Mouse (Mus musculus) megakaryocyte, embryonic 14.5 days (primary cell): ENCODE results near the gene Ccdc14. TPM values are rescaled to one million over a fixed set of nuclear protein-coding genes. Genes with fewer than 3 reads are reported as not detected.

Experiments used
- H3K27me3 ChIP-seq: replicated peaks from 2 replicates; pipeline ENCODE3; 2012; ENCODE audit warnings: inconsistent platforms
- H3K36me3 ChIP-seq: replicated peaks from 2 replicates; pipeline ENCODE3; 2012; ENCODE audit warnings: low read length, inconsistent platforms, mixed read lengths
- H3K4me1 ChIP-seq: 2 replicates; pipeline ENCODE4 v1.6.1; 2012; ENCODE audit warnings: inconsistent platforms
- H3K4me3 ChIP-seq: replicated peaks from 2 replicates; pipeline ENCODE3; 2012; ENCODE audit warnings: moderate library complexity, mild to moderate bottlenecking, inconsistent platforms
- H3K9me3 ChIP-seq: 2 replicates; pipeline ENCODE4 v1.6.1; 2012; ENCODE audit warnings: inconsistent platforms
- FLI1 ChIP-seq: IDR thresholded peaks from 2 replicates; pipeline ENCODE4 v1.6.1; 2012; ENCODE audit warnings: low read length, inconsistent platforms, mixed read lengths
- GATA1 ChIP-seq: IDR thresholded peaks from 3 replicates; pipeline ENCODE4 v1.6.1; 2012; ENCODE audit warnings: mixed read lengths, low read length, inconsistent platforms, borderline replicate concordance
- polyA plus RNA-seq: library from polyadenylated mRNA; stranded (reverse); fragments of >175 nt; gene quantifications from 2 replicates; pipeline ENCODE4 v1.2.3, GENCODE M21; 2012; ENCODE audit warnings: low replicate concordance; ENCODE audit not compliant: insufficient read depth

Ccdc14 gene
- polyA plus RNA-seq, 1 experiment: 0.11 TPM

- Histone ChIP-seq H3K27me3 (peaks cover 2% of the 10 kb centered on the region), H3K4me3 (peak overlapping the region; percentile 29), H3K36me3 (peaks cover 28% of the 10 kb centered on the region), H3K9me3 (peaks cover 4% of the 10 kb centered on the region; the same call in 1 of the 2 replicates), H3K4me1 (peaks cover 62% of the 10 kb centered on the region)
- no peak for TF ChIP-seq GATA1
- no peak for TF ChIP-seq FLI1
Observed at GRCm38 (mm10) chr16:34752977-34753376, 62.6 kb downstream of the Ccdc14 start.

DNA sequence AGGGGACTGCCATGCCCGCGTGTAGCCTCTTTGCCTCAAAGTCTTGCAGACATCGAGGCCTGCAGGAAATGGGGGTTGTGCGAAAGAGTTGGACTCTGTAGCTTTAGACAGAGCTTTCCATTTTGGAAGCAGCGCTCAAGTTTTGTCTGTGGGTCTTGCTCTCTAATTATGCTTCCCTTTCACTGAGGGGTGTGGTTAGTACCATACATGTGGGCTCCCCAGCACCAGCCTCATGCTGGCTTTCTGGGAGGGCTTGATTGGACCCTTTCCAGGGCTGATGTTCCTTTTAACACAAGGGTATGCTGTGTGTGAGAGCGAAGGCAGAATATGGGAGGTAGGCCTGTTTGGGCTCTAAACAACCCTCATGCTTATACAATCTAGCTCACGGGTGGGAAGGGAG, 66.6 kb downstream of the Ccdc14 start:
- TF ChIP-seq FLI1: no peak
- TF ChIP-seq GATA1: no peak
- no peaks in the 10 kb centered on the region for H3K27me3 ChIP-seq
- peaks cover 58% of the 10 kb centered on the region for H3K4me1 ChIP-seq

GRCm38 (mm10) chr16:34758205-34758604, 67.8 kb downstream of the Ccdc14 start:
- no peaks in the 10 kb centered on the region for H3K9me3 ChIP-seq
- TF ChIP-seq FLI1: no peak
- no peak for TF ChIP-seq GATA1
- peaks cover 58% of the 10 kb centered on the region for H3K4me1 ChIP-seq
- peaks cover 22% of the 10 kb centered on the region for H3K36me3 ChIP-seq
- no peaks in the 10 kb centered on the region for H3K27me3 ChIP-seq
- peak overlapping the region; percentile 23 for H3K4me3 ChIP-seq

More for the DNA sequence above, 66.6 kb downstream of the Ccdc14 start:
- no peaks in the 10 kb centered on the region for H3K9me3 ChIP-seq
- peaks cover 14% of the 10 kb centered on the region for H3K36me3 ChIP-seq
- H3K4me3 ChIP-seq: no peak overlapping the region

- peaks cover 36% of the 10 kb centered on the region for H3K4me1 ChIP-seq
- peaks cover 42% of the 10 kb centered on the region for H3K36me3 ChIP-seq
- peaks cover 7% of the 10 kb centered on the region for H3K9me3 ChIP-seq
- TF ChIP-seq GATA1: no peak
- TF ChIP-seq FLI1: no peak
- no peak overlapping the region for H3K4me3 ChIP-seq
- H3K27me3 ChIP-seq: no peaks in the 10 kb centered on the region
Observed at GRCm38 (mm10) chr16:34763959-34764591, 73.7 kb downstream of the Ccdc14 start.

DNA sequence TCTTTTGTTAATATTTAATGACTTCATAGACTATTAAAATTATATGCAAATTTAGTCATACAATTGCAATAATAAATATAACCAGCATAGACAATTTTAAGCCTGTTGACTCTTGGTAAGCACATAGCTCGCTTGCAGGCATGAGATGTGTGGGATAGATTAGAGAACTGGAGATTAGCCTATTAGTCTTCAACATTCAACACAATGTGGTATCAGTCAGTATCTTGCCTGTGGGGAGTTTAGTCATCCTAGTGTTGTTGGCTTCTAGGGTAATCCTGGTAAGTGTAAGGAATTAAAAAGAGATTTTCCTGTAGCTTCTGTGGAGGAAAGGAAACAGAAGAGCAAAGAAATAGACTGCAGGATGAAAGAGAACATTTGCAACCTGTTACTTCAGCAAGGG, 75.2 kb downstream of the Ccdc14 start:
- no peaks in the 10 kb centered on the region for H3K27me3 ChIP-seq
- no peak for TF ChIP-seq GATA1
- TF ChIP-seq FLI1: no peak

GRCm38 (mm10) chr16:34766193-34766592, 75.8 kb downstream of the Ccdc14 start:
- Histone ChIP-seq H3K4me3 (peak overlapping the region; percentile 30), H3K4me1 (peaks cover 43% of the 10 kb centered on the region), H3K27me3 (no peaks in the 10 kb centered on the region), H3K9me3 (peaks cover 7% of the 10 kb centered on the region), H3K36me3 (peaks cover 57% of the 10 kb centered on the region)
- TF ChIP-seq FLI1: no peak
- no peak for TF ChIP-seq GATA1

More for the DNA sequence above, 75.2 kb downstream of the Ccdc14 start:
- peaks cover 7% of the 10 kb centered on the region for H3K9me3 ChIP-seq
- H3K36me3 ChIP-seq: peaks cover 56% of the 10 kb centered on the region
- H3K4me3 ChIP-seq: no peak overlapping the region
- peaks cover 42% of the 10 kb centered on the region for H3K4me1 ChIP-seq

- Histone ChIP-seq H3K4me1 (peaks cover 44% of the 10 kb centered on the region), H3K4me3 (no peak overlapping the region), H3K9me3 (peaks cover 7% of the 10 kb centered on the region), H3K36me3 (peaks cover 52% of the 10 kb centered on the region), H3K27me3 (no peaks in the 10 kb centered on the region)
- TF ChIP-seq FLI1 (no peak), GATA1 (no peak)
Observed at GRCm38 (mm10) chr16:34767443-34767842, 77.0 kb downstream of the Ccdc14 start.

DNA sequence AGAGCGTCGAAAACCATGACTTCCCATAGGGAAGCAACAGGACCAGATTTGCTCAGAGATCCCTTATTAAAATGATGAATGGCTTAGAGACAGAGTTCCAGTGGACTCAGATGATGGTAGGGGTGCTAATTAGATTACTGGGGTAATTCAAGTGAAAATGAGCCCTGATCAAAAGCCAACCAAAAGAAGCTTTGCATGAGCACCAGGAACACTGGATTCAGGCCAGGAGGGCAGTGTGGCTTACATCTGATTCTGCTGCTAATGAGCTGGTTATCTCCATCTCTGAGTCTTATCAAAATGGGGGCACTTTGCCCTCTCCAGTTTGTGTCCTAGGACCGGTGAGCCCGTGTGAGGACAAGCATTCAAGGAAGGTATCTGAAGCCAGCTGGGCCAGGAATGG, 78.0 kb downstream of the Ccdc14 start:
- H3K4me1 ChIP-seq: peaks cover 48% of the 10 kb centered on the region

DNA sequence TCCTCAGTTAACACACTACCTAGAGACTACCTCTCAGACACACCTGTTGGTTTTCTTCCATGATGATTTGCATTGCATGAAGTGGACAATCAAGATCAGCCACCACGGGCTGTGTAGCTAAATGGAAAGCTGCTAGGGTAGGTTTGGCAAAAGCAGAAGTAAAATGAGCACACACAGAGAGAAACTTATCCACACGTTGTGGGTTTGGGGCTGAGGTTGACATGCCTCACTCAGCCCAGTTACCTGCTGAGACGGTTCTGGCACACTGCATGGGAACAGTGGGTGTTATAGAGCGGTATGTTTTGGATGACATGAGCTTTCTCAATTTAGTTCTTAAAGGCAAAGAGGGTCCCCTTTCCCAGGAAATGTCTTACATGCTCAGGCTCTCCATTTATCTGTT, 79.7 kb downstream of the Ccdc14 start:
- peaks cover 7% of the 10 kb centered on the region for H3K9me3 ChIP-seq
- H3K36me3 ChIP-seq: peaks cover 42% of the 10 kb centered on the region
- no peaks in the 10 kb centered on the region for H3K27me3 ChIP-seq
- no peak overlapping the region for H3K4me3 ChIP-seq
- peaks cover 41% of the 10 kb centered on the region for H3K4me1 ChIP-seq
- TF ChIP-seq GATA1: no peak
- TF ChIP-seq FLI1: no peak

More for the DNA sequence above, 78.0 kb downstream of the Ccdc14 start:
- TF ChIP-seq FLI1 (no peak), GATA1 (no peak)
- Histone ChIP-seq H3K4me3 (no peak overlapping the region), H3K9me3 (peaks cover 7% of the 10 kb centered on the region), H3K27me3 (no peaks in the 10 kb centered on the region), H3K36me3 (peaks cover 47% of the 10 kb centered on the region)

GRCm38 (mm10) chr16:34772445-34773032, 82.1 kb downstream of the Ccdc14 start:
- H3K4me1 ChIP-seq: peaks cover 32% of the 10 kb centered on the region
- H3K4me3 ChIP-seq: no peak overlapping the region
- TF ChIP-seq GATA1: no peak
- no peak for TF ChIP-seq FLI1
- no peaks in the 10 kb centered on the region for H3K9me3 ChIP-seq
- no peaks in the 10 kb centered on the region for H3K27me3 ChIP-seq
- peaks cover 35% of the 10 kb centered on the region for H3K36me3 ChIP-seq

Other genes starting within 250 kb of the Ccdc14 start
- gene Kalrn, start 117.1 kb upstream of the Ccdc14 start, polyA plus RNA-seq: 309 and 400 TPM in 2 replicates
- gene Ropn1, start 40.7 kb upstream of the Ccdc14 start, polyA plus RNA-seq: not detected in 2 replicates
- gene Mylk, start 54.6 kb downstream of the Ccdc14 start, polyA plus RNA-seq: 66.2 and 90.1 TPM in 2 replicates